9 mouse cellular contexts compared by ENCODE assay signal in genomic region chr9:107714221-107714952, GRCm38 (mm10). TPM values are rescaled to one million over a fixed set of nuclear protein-coding genes. Genes with fewer than 3 reads are reported as not detected.
DNase-seq lines count a peak whose midpoint lies in the region; ATAC-seq lines count a peak whose summit lies in the region.
"Had no signal": no experiment of that assay in that cellular context is flagged by ENCODE, and none has a peak within 500 bp of the region (broad histone marks: within the 10 kb centered on the region; RNA-seq: fewer than 3 reads in every experiment).

No protein-coding gene starts in this region.

- H3K36me3 ChIP-seq in liver, embryonic 12.5 days, result no peaks in the 10 kb centered on the region
- H3K36me3 ChIP-seq in embryonic facial prominence, embryonic 11.5 days (replicated peaks; ENCODE audit: control insufficient read depth, insufficient read depth, low read depth, low read length), result no peaks in the 10 kb centered on the region
- no peaks in the 10 kb centered on the region for H3K36me3 ChIP-seq in limb, embryonic 11.5 days (ENCODE audit: control insufficient read depth, insufficient read depth, low read length)
- H3K36me3 ChIP-seq in stomach, embryonic 14.5 days (ENCODE audit: control insufficient read depth, insufficient read depth, low read length), result no peaks in the 10 kb centered on the region
- H3K36me3 ChIP-seq: liver, embryonic 13.5 days had no signal

- peaks cover 92% of the 10 kb centered on the region for H3K27me3 ChIP-seq in liver, embryonic 12.5 days (replicated peaks)
- no peaks in the 10 kb centered on the region for H3K27me3 ChIP-seq in embryonic facial prominence, embryonic 11.5 days (ENCODE audit: control insufficient read depth, insufficient read depth, low read length)
- H3K27me3 ChIP-seq in limb, embryonic 11.5 days (ENCODE audit: control insufficient read depth, insufficient read depth, low read length), result no peaks in the 10 kb centered on the region
- H3K27me3 ChIP-seq in stomach, embryonic 14.5 days (ENCODE audit: control insufficient read depth, insufficient read depth, low read length), result no peaks in the 10 kb centered on the region

- no peaks in the 10 kb centered on the region for H3K9me3 ChIP-seq in liver, embryonic 12.5 days (replicated peaks)
- no peaks in the 10 kb centered on the region for H3K9me3 ChIP-seq in embryonic facial prominence, embryonic 11.5 days (replicated peaks; ENCODE audit: control insufficient read depth, low read length)
- no peaks in the 10 kb centered on the region for H3K9me3 ChIP-seq in limb, embryonic 11.5 days (ENCODE audit: control insufficient read depth, low read length)
- no peaks in the 10 kb centered on the region for H3K9me3 ChIP-seq in stomach, embryonic 14.5 days (ENCODE audit: control insufficient read depth, low read depth, low read length)
- H3K9me3 ChIP-seq: liver, embryonic 13.5 days had no signal

- H3K9ac ChIP-seq in liver, embryonic 12.5 days, result no peak overlapping the region
- peak overlapping the region; percentile 1; the same call in 1 of the 2 replicates for H3K9ac ChIP-seq in embryonic facial prominence, embryonic 11.5 days (replicated peaks; ENCODE audit: low read length)
- no peak overlapping the region; the same call in 1 of the 2 replicates for H3K9ac ChIP-seq in limb, embryonic 11.5 days (ENCODE audit: low read length)
- H3K9ac ChIP-seq in stomach, embryonic 14.5 days (replicated peaks; ENCODE audit: low read depth, low read length), result no peak overlapping the region
- H3K9ac ChIP-seq: liver, embryonic 13.5 days had no signal

- DNase-seq in liver, result peak; percentile 39
- DNase-seq in embryonic facial prominence, embryonic 11.5 days (ENCODE audit: low spot score), result peak; percentile 89
- peak; percentile 43 to 60 for DNase-seq in heart, postnatal 14 days
- peak; percentile 85 for DNase-seq in limb, embryonic 11.5 days (ENCODE audit: low spot score)
- DNase-seq in right cerebral cortex, postnatal 10 days (ENCODE audit: low spot score in 2 of 2), result no peak
- no peak for DNase-seq in thymus, postnatal 36 days
- DNase-seq: liver, embryonic 13.5 days had no signal

- H3K4me3 ChIP-seq in liver, embryonic 12.5 days, result no peak overlapping the region
- H3K4me3 ChIP-seq in embryonic facial prominence, embryonic 11.5 days (ENCODE audit: low read depth, low read length), result no peak overlapping the region
- H3K4me3 ChIP-seq in limb, embryonic 11.5 days (ENCODE audit: low read depth, low read length), result no peak overlapping the region
- no peak overlapping the region for H3K4me3 ChIP-seq in stomach, embryonic 14.5 days (ENCODE audit: low read depth, low read length)
- H3K4me3 ChIP-seq: liver, embryonic 13.5 days had no signal

- intact Hi-C loops in heart, postnatal 14 days (cut with DNase I), result no loop called here

- 29% methylated on average over 12 of the region's 12 CpGs for WGBS in liver, embryonic 12.5 days (ENCODE audit: insufficient replicate concordance)
- WGBS in embryonic facial prominence, embryonic 11.5 days, result 10% methylated on average over 12 of the region's 12 CpGs
- 8% methylated on average over 12 of the region's 12 CpGs for WGBS in limb, embryonic 11.5 days
- WGBS in stomach, embryonic 14.5 days, result 9% methylated on average over 12 of the region's 12 CpGs

- ATAC-seq in liver, embryonic 12.5 days, result no peak
- peak; percentile 75 for ATAC-seq in embryonic facial prominence, embryonic 11.5 days (replicated peaks; ENCODE audit: insufficient number of reproducible peaks, low FRiP score, low TSS enrichment, low read depth)
- ATAC-seq in limb, embryonic 11.5 days (ENCODE audit: insufficient number of reproducible peaks, low FRiP score, low TSS enrichment, low read depth), result peak; percentile 71
- peak; percentile 48 for ATAC-seq in stomach, embryonic 14.5 days (ENCODE audit: insufficient number of reproducible peaks, insufficient read depth, low FRiP score, low read depth)

- no peak overlapping the region for H3K4me2 ChIP-seq in liver, embryonic 12.5 days
- peak overlapping the region; percentile 3 for H3K4me2 ChIP-seq in embryonic facial prominence, embryonic 11.5 days (ENCODE audit: low read depth, low read length)
- peak overlapping the region; percentile 26; the same call in 1 of the 2 replicates for H3K4me2 ChIP-seq in limb, embryonic 11.5 days (ENCODE audit: low read depth, severe bottlenecking)
- no peak overlapping the region for H3K4me2 ChIP-seq in stomach, embryonic 14.5 days (replicated peaks; ENCODE audit: low read depth, low read length)
- H3K4me2 ChIP-seq: liver, embryonic 13.5 days had no signal

- peaks cover 24% of the 10 kb centered on the region for H3K4me1 ChIP-seq in liver, embryonic 12.5 days
- H3K4me1 ChIP-seq in embryonic facial prominence, embryonic 11.5 days (ENCODE audit: control insufficient read depth, insufficient read depth, low read length), result peaks cover 7% of the 10 kb centered on the region
- peaks cover 46% of the 10 kb centered on the region for H3K4me1 ChIP-seq in limb, embryonic 11.5 days (ENCODE audit: control insufficient read depth, insufficient read depth, low read length)
- H3K4me1 ChIP-seq in stomach, embryonic 14.5 days (ENCODE audit: control insufficient read depth, insufficient read depth, low read length), result peaks cover 35% of the 10 kb centered on the region

- no peak overlapping the region for H3K27ac ChIP-seq in liver, embryonic 12.5 days
- peak overlapping the region; percentile 78 for H3K27ac ChIP-seq in embryonic facial prominence, embryonic 11.5 days (replicated peaks; ENCODE audit: low read depth, low read length)
- H3K27ac ChIP-seq in limb, embryonic 11.5 days (replicated peaks; ENCODE audit: low read depth, low read length), result peak overlapping the region; percentile 63
- H3K27ac ChIP-seq in stomach, embryonic 14.5 days (ENCODE audit: low read length), result peak overlapping the region; percentile 84
- H3K27ac ChIP-seq: liver, embryonic 13.5 days had no signal

RNA-seq across cellular contexts. Expression of gene Sema3f, which starts 4.1 kb away (rescaled TPM):
- polyA plus RNA-seq in liver, embryonic 12.5 days (2016; fragmentation: Nextera tagmentation; extraction: Ambion mirVana), result 3.9 and 4.2 TPM in 2 replicates
- 17.6 and 17.7 TPM in 2 replicates for polyA plus RNA-seq in embryonic facial prominence, embryonic 11.5 days (2014; fragmentation: Nextera tagmentation; extraction: Ambion mirVana)
- 10 to 100 TPM; 17.7 to 18.0 TPM for total RNA-seq in heart, postnatal 14 days (2021)
- polyA plus RNA-seq in limb, embryonic 11.5 days (2014; fragmentation: Nextera tagmentation; extraction: Ambion mirVana), result 27.4 and 32.5 TPM in 2 replicates
- 30.2 and 33.2 TPM in 2 replicates for polyA plus RNA-seq in stomach, embryonic 14.5 days (2014; fragmentation: Nextera tagmentation; extraction: Ambion mirVana)

RNA-seq across cellular contexts. Expression of gene Gnat1, which starts 34.9 kb away (rescaled TPM):
- 1.9 and 2.4 TPM in 2 replicates for polyA plus RNA-seq in liver, embryonic 12.5 days (2016; fragmentation: Nextera tagmentation; extraction: Ambion mirVana)
- polyA plus RNA-seq in embryonic facial prominence, embryonic 11.5 days (2014; fragmentation: Nextera tagmentation; extraction: Ambion mirVana), result 1.4 TPM in 1 of 2 replicates, not detected in the other
- not detected for total RNA-seq in heart, postnatal 14 days (2021)
- 1.7 and 1.8 TPM in 2 replicates for polyA plus RNA-seq in limb, embryonic 11.5 days (2014; fragmentation: Nextera tagmentation; extraction: Ambion mirVana)
- polyA plus RNA-seq in stomach, embryonic 14.5 days (2014; fragmentation: Nextera tagmentation; extraction: Ambion mirVana), result 1.8 and 2.4 TPM in 2 replicates

RNA-seq across cellular contexts. Expression of gene Slc38a3, which starts 45.1 kb away (rescaled TPM):
- 2.8 and 3.3 TPM in 2 replicates for polyA plus RNA-seq in liver, embryonic 12.5 days (2016; fragmentation: Nextera tagmentation; extraction: Ambion mirVana)
- polyA plus RNA-seq in embryonic facial prominence, embryonic 11.5 days (2014; fragmentation: Nextera tagmentation; extraction: Ambion mirVana), result 7.0 and 7.6 TPM in 2 replicates
- 10 to 100 TPM; 48.6 to 53.3 TPM for total RNA-seq in heart, postnatal 14 days (2021)
- 3.4 and 4.1 TPM in 2 replicates for polyA plus RNA-seq in limb, embryonic 11.5 days (2014; fragmentation: Nextera tagmentation; extraction: Ambion mirVana)
- 3.7 and 7.1 TPM in 2 replicates for polyA plus RNA-seq in stomach, embryonic 14.5 days (2014; fragmentation: Nextera tagmentation; extraction: Ambion mirVana)

RNA-seq across cellular contexts. Expression of gene Rbm5, which starts 56.4 kb away (rescaled TPM):
- polyA plus RNA-seq in liver, embryonic 12.5 days (2016; fragmentation: Nextera tagmentation; extraction: Ambion mirVana), result 84.3 and 88.6 TPM in 2 replicates
- 184 and 198 TPM in 2 replicates for polyA plus RNA-seq in embryonic facial prominence, embryonic 11.5 days (2014; fragmentation: Nextera tagmentation; extraction: Ambion mirVana)
- total RNA-seq in heart, postnatal 14 days (2021), result 10 to 100 TPM; 74.1 to 76.9 TPM
- 179 and 195 TPM in 2 replicates for polyA plus RNA-seq in limb, embryonic 11.5 days (2014; fragmentation: Nextera tagmentation; extraction: Ambion mirVana)
- polyA plus RNA-seq in stomach, embryonic 14.5 days (2014; fragmentation: Nextera tagmentation; extraction: Ambion mirVana), result 204 and 205 TPM in 2 replicates

Comparison
In these comparisons a context has a peak if more than half of its experiments do, and no peak if none do; other contexts are left out.
1. DNase-seq: peak in liver (single experiment), embryonic facial prominence, embryonic 11.5 days (single experiment), heart, postnatal 14 days (2 of 2) and limb, embryonic 11.5 days (single experiment); none in right cerebral cortex, postnatal 10 days (0 of 2) and thymus, postnatal 36 days (0 of 2).
2. H3K4me2 ChIP-seq: peak in embryonic facial prominence, embryonic 11.5 days (single experiment) and limb, embryonic 11.5 days (single experiment); none in liver, embryonic 12.5 days (single experiment) and stomach, embryonic 14.5 days (single experiment).